Mouse (Mus musculus) retina, adult 2 months (tissue): Measurements from ENCODE around the gene Ankrd36.
A peak's percentile ranks its signal among the peaks of the same experiment; 100 is the strongest.
"Not testable (repeated sequence)": the region's sequence is repeated elsewhere in the genome, so short reads cannot be mapped to it uniquely, and the experiment has no call there.

Experiments
- DNase-seq: peaks from one replicate; pipeline ENCODE4 v3.0.0-alpha.2; 2012; ENCODE audit warnings: low read depth, low spot score

Ankrd36 gene

GRCm38 (mm10) chr11:5569474-5569873 lies at the start of gene Ankrd36:
Gene Ankrd36 (plus strand): TSS chr11:5569684.
- DNase-seq: no peak

DNA sequence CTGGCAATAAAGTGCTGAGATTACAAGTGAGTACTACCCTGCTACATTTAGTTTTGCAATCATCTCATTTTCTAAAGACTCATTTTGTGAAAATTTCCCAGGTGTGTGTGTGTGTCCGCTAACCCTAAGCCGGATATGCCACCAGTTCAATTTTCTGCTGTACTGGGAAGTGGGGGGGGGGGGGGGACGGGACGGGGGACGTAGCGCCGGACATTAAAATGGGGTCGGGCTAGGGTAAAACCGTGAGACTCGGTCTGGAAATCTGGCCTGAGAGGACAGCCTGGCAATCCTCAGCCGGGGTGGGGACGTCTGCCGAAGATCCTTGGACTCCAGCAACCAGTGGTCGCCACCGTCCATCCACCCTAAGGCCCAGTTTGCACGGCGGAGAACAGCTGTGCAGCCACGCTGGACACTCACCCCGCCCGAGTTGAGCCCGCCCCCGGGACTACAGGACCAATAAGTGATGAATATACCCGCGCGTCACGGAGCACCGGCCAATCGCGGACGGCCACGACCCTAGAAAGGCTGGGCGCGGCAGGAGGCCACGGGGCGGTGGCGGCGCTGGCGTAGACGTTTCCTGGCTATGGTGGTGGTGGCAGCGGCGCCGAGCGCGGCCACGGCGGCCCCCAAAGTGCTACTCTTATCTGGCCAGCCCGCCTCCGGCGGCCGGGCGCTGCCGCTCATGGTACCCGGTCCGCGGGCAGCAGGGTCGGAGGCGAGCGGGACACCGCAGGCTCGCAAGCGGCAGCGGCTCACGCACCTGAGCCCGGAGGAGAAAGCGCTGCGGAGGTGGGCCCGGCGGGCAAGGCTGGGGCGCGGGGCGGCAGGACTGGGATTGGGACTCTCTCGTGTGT lies 48.8 kb upstream of the Ankrd36 start, which contains the start of gene Xbp1:
Xbp1 (plus strand) TSS at position 248 of the 854 bp plus-strand sequence.
- peak; percentile 81 for DNase-seq

GRCm38 (mm10) chr11:5521266-5521515 lies 48.3 kb upstream of the Ankrd36 start:
- DNase-seq: no peak

GRCm38 (mm10) chr11:5521516-5522291 lies 47.8 kb upstream of the Ankrd36 start:
- peak; percentile 47 for DNase-seq

- DNase-seq: no peak
Observed at GRCm38 (mm10) chr11:5522798-5523415, 46.6 kb upstream of the Ankrd36 start.

DNA sequence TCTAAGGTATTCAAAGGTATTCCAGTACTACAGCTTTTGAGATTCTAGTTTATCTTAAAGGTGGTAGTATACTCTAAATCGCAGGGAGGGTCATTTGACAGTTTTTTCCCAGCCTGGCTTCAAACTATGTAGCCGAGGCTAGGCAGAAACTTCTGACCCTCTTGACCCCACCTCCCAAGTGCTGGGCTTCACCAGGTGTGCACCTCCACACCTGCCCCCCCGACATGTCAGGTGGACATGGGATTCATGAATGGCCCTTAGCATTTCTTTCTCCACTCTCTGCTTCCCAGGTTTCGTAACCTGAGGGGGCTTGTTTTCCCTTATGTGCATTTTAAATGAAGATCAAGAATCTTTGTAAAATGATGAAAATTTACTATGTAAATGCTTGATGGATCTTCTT lies 44.1 kb upstream of the Ankrd36 start:
- DNase-seq: no peak

DNA sequence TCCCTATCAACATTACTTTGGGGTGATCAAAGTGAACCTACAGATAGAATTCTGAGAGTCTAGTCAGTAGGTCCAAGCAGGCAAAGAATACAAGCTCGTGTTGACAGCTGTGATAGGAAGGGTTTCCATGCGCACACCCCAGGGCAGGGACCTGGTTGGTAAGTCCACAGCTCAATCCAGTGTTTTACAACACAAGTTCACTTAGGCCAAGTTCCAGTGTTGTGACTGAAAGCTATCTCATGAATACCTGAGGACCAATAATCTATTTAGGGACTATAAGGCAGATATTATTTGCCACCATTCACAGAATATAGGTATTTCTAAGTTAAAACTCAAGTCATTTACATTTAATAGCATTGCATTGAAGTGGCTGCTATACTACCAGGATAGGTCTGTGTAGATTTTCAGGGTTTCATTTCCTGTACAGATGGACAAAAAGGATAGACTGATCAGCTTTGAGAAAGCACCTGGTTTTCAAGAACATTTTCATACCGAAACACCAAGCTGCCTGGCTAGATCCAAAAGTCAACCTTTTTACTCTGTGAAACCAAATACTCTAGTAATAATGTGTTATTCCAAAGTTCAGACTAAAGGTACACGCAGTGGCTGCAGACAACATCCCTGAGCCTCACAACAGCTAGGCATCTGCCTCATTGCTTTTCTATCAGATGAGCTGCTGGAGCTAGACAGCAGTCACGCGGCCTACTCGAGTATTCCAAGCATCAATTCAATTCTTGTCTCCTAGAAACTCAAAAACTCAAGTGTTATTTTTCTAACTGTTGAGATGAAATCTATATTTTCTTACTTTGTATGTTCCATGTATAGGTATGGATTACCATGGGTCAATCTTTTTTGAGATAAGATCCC lies 42.7 kb upstream of the Ankrd36 start:
- no peak for DNase-seq

DNA sequence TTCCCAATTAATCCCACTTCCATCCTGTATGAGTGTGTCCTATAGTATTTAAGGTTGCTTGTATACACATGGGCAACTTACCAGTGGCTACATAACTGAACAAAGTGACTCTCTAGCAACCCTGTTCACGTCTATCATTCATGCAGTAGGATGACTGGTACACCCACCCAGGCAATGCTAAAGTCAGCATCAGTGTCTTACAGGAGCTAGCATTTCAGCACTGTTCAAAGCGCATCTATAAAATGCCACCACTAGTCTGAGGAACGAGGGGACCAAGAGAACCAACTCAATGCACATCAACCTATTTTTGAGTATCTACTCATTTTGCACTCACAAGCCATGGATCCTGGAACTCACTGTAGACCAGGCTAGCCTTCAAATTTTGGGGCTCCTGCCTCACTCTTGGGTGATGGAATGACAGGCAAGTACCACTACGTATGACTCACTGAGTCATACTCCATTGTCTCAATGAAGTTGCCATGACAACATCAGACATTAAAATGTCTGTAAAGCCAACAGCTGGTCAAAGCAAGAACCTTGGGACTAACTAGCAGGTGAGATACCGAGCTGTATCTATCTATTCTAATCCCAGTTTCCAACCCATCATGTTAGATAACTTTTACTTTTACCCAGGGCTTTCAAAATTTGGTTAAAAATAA lies 41.5 kb upstream of the Ankrd36 start:
- no peak for DNase-seq

DNA sequence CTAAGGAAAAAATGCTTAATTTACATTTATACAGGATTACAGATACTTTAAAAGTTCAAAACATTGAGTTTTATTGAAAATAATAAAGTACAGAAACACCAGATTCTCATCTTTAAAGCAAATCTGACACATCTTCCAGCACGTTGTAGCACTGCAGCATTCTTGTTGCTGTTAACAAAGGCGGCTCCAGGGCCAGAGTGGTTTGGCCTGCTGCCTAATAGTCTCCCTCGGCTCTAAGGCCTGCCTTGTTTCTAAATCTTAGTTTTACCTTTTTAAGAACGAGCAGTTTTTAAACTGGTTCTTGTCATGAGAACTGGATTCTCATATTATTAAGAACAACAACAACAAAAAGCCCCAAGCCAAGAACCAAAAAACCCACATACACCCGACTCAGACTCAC lies 40.6 kb upstream of the Ankrd36 start:
- DNase-seq: no peak

DNA sequence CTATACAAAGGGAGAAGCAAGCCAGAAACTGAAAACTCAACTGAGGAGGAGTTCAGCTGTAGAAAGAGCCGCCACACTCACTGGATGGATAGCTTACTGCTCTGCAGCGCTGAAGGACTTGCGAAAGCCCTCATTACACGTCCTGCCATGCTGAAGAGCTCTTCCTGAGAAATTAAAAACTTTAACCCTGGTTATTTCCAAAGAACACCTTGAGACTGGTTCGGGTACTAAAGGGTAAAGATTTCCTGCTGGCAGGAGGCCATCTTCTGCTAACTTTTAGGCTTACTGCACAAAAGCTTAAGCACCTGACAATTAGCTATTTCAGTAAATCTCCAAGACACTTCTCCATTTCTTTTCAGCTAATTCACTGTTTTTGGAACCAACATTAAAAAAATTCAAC lies 39.3 kb upstream of the Ankrd36 start:
- no peak for DNase-seq

GRCm38 (mm10) chr11:5530717-5531116 lies 38.8 kb upstream of the Ankrd36 start:
- no peak for DNase-seq

DNA sequence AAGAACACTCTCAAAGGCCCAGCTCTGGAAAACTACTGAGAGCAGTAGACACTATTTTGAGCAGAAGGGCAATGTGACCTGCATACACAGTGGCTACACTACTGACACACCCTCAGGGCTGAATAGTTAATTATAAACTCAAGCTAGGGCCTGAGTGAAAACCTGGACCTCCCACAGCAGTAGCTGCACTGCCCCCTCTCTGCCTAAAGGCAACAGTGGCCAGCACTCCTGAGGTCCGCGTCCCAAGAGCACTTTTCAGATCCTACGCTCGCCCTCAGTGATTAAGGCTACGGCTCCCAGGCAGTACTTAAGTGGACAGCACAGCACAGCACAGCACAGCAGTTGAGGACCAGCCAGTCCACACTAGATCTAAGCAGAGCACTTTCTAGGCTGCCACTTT lies 36.4 kb upstream of the Ankrd36 start:
- no peak for DNase-seq

DNA sequence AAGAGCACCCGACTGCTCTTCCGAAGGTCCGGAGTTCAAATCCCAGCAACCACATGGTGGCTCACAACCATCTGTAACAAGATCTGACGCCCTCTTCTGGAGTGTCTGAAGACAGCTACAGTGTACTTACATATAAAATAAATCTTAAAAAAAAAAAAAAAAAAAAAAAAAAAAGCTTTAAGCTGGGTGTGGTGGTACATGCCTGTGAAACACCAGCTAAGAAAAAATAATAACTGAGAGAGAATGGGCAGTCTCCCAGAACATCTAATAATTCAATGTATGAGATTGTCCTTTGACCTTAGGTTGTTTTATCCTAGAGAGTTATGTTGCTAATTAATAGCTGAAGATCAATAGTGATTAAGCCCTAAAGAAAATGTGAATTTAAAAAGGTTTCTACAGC lies 32.0 kb upstream of the Ankrd36 start:
- DNase-seq: not testable (repeated sequence)

DNA sequence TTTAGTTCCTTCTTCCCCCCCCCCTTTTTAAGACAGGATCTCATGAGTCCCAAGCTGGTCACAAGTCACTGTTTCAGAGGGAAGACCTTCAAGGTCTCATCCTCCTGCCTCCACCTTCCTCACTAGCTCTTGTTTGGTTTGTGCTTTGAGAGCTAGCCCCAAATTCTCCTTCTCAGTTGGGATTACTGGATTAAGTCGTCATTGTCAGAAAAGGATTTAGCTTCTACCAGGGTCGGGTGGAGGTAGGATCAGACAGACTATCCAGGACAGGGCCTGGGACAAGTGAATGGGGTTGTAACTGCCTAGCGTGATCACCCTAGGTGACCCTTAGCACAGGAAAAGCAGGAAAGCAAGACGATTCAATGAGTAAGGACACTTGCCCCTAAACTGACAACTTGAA lies 29.2 kb upstream of the Ankrd36 start:
- peak; percentile 59 for DNase-seq

GRCm38 (mm10) chr11:5541230-5541798 lies 28.2 kb upstream of the Ankrd36 start:
- no peak for DNase-seq

GRCm38 (mm10) chr11:5541799-5542481 lies 27.5 kb upstream of the Ankrd36 start, which contains the start of gene Ccdc117:
Gene Ccdc117 (minus strand): TSS chr11:5542187.
- DNase-seq: peak; percentile 84

GRCm38 (mm10) chr11:5542482-5543185 lies 26.9 kb upstream of the Ankrd36 start:
- DNase-seq: no peak

GRCm38 (mm10) chr11:5543281-5543680 lies 26.2 kb upstream of the Ankrd36 start:
- no peak for DNase-seq

- not testable (repeated sequence) for DNase-seq
Observed at GRCm38 (mm10) chr11:5544709-5545108, 24.8 kb upstream of the Ankrd36 start.
